Mouse (Mus musculus) forebrain, embryonic 16.5 days (tissue): ENCODE measurements around the gene Bdp1. TPM values are rescaled to one million over a fixed set of nuclear protein-coding genes. Genes with fewer than 3 reads are reported as not detected.
"Not testable (repeated sequence)": the region's sequence is repeated elsewhere in the genome, so short reads cannot be mapped to it uniquely, and the experiment has no call there.

Source experiments
- ATAC-seq: fragments of 200-750 bp; cut with Nextera tagmentation; 2 replicates; pipeline ENCODE4 v1.8.0; 2017; ENCODE audit warnings: mild to moderate bottlenecking, moderate library complexity
- H3K27ac ChIP-seq: fragments of 300-500 bp; sonication (generic); 2 replicates; pipeline ENCODE4 v1.5.1; 2014; ENCODE audit warnings: low read length, control low read depth
- H3K27me3 ChIP-seq: fragments of 300-500 bp; sonication (generic); replicated peaks from 2 replicates; pipeline ENCODE4 v1.6.1; 2014; ENCODE audit warnings: low read length; ENCODE audit not compliant: control insufficient read depth, insufficient read depth
- H3K36me3 ChIP-seq: fragments of 300-500 bp; sonication (generic); 2 replicates; pipeline ENCODE4 v1.6.1; 2014; ENCODE audit not compliant: control insufficient read depth, insufficient read depth
- H3K4me1 ChIP-seq: fragments of 300-500 bp; sonication (generic); replicated peaks from 2 replicates; pipeline ENCODE4 v1.6.1; 2014; ENCODE audit warnings: low read length; ENCODE audit not compliant: control insufficient read depth, insufficient read depth
- H3K4me2 ChIP-seq: fragments of 300-500 bp; sonication (generic); 2 replicates; pipeline ENCODE4 v1.6.1; 2014; ENCODE audit warnings: mild to moderate bottlenecking, low read length, control low read depth
- H3K4me3 ChIP-seq: fragments of 300-500 bp; sonication (generic); replicated peaks from 2 replicates; pipeline ENCODE4 v1.5.1; 2014; ENCODE audit warnings: mild to moderate bottlenecking, low read length, control low read depth
- H3K9ac ChIP-seq: fragments of 300-500 bp; sonication (generic); replicated peaks from 2 replicates; pipeline ENCODE4 v1.6.1; 2014; ENCODE audit warnings: low read depth, low read length, control low read depth
- H3K9me3 ChIP-seq: fragments of 300-500 bp; sonication (generic); 2 replicates; pipeline ENCODE4 v1.6.1; 2016; ENCODE audit warnings: low read length; ENCODE audit not compliant: control insufficient read depth
- WGBS: fragments of 180-500 bp; shearing (Covaris S2); extraction: QIAGEN DNeasy Blood & Tissue Kit; methylation state at CpG from one replicate; pipeline ENCODE4 v1.1.7; 2014; 5-methylcytosine and 5-hydroxymethylcytosine counted together
- polyA plus RNA-seq: library from polyadenylated mRNA; unstranded; fragments of >200 nt; fragmentation: Nextera tagmentation; extraction: Ambion mirVana; gene quantifications from 2 replicates; pipeline ENCODE4 v1.2.1, GENCODE M21; 2015

The Bdp1 gene
- polyA plus RNA-seq, 1 experiment from 2014 or later: 28.7 TPM

GRCm38 (mm10) chr13:100103052-100103658, 715 bp downstream of the Bdp1 start:
- Histone ChIP-seq H3K27me3 (no peaks in the 10 kb centered on the region; the same call in 1 of the 2 replicates), H3K36me3 (no peaks in the 10 kb centered on the region), H3K4me2 (peak overlapping the region; percentile 69), H3K9me3 (no peaks in the 10 kb centered on the region), H3K9ac (peak overlapping the region; percentile 69), H3K4me1 (peaks cover 22% of the 10 kb centered on the region), H3K4me3 (peak overlapping the region; percentile 52), H3K27ac (peak overlapping the region; percentile 77; the same call in 1 of the 2 replicates)
- 6% methylated on average over 15 of the region's 15 CpGs for WGBS
- peak; percentile 2; the same call in 1 of the 2 replicates for ATAC-seq

DNA sequence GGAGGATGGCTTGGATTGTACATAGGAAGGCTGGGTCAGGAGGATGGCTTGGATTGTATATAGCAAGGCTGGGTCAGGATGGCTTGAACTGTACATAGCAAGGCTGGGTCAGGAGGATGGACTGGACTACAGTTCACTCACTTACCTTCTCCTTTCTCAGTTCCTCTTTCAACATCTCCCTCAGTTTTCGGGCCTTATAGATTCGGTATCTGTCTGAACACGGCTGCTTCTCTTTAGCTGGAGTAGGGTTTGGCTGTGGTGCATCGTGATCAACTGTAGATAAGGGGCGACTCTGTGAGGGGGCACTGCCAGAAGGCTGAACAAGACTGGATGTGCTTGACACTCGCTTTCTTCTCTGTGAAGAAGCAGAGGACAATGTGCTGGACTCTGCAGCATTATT, 5.1 kb downstream of the Bdp1 start:
- Histone ChIP-seq H3K4me3 (no peak overlapping the region), H3K9ac (no peak overlapping the region), H3K27ac (no peak overlapping the region), H3K4me1 (peaks cover 13% of the 10 kb centered on the region), H3K36me3 (peaks cover 18% of the 10 kb centered on the region), H3K4me2 (no peak overlapping the region), H3K9me3 (no peaks in the 10 kb centered on the region), H3K27me3 (no peaks in the 10 kb centered on the region)
- no peak for ATAC-seq
- 98% methylated on average over 6 of the region's 6 CpGs for WGBS

- 91% methylated on average over 8 of the region's 8 CpGs for WGBS
- H3K9ac ChIP-seq: no peak overlapping the region
- H3K4me1 ChIP-seq: no peaks in the 10 kb centered on the region
- no peaks in the 10 kb centered on the region for H3K9me3 ChIP-seq
- H3K27me3 ChIP-seq: no peaks in the 10 kb centered on the region
- H3K27ac ChIP-seq: no peak overlapping the region
- peaks cover 26% of the 10 kb centered on the region for H3K36me3 ChIP-seq
- ATAC-seq: no peak
- H3K4me2 ChIP-seq: no peak overlapping the region
- no peak overlapping the region for H3K4me3 ChIP-seq
Observed at GRCm38 (mm10) chr13:100071473-100071872, 32.4 kb downstream of the Bdp1 start.

GRCm38 (mm10) chr13:100067821-100068220, 36.0 kb downstream of the Bdp1 start:
- Histone ChIP-seq H3K27ac (no peak overlapping the region), H3K4me1 (no peaks in the 10 kb centered on the region), H3K36me3 (peaks cover 16% of the 10 kb centered on the region), H3K27me3 (no peaks in the 10 kb centered on the region), H3K9me3 (no peaks in the 10 kb centered on the region), H3K4me2 (no peak overlapping the region), H3K4me3 (no peak overlapping the region), H3K9ac (no peak overlapping the region)
- 87% methylated on average over 6 of the region's 6 CpGs for WGBS
- no peak for ATAC-seq

- no peak overlapping the region for H3K9ac ChIP-seq
- H3K4me2 ChIP-seq: no peak overlapping the region
- H3K36me3 ChIP-seq: peaks cover 14% of the 10 kb centered on the region
- H3K4me1 ChIP-seq: no peaks in the 10 kb centered on the region
- H3K4me3 ChIP-seq: no peak overlapping the region
- H3K27ac ChIP-seq: no peak overlapping the region
- H3K27me3 ChIP-seq: no peaks in the 10 kb centered on the region
- no peaks in the 10 kb centered on the region for H3K9me3 ChIP-seq
- 97% methylated on average over 3 of the region's 3 CpGs for WGBS
- ATAC-seq: no peak
Observed at GRCm38 (mm10) chr13:100063936-100064335, 39.9 kb downstream of the Bdp1 start.

- H3K36me3 ChIP-seq: peaks cover 31% of the 10 kb centered on the region
- ATAC-seq, H3K4me3 ChIP-seq, H3K9me3 ChIP-seq, H3K27ac ChIP-seq, H3K27me3 ChIP-seq, H3K9ac ChIP-seq, H3K4me2 ChIP-seq, H3K4me1 ChIP-seq: not testable (repeated sequence)
- WGBS: 96% methylated on average over 8 of the region's 8 CpGs
Observed at GRCm38 (mm10) chr13:100057738-100058137, 46.1 kb downstream of the Bdp1 start.

- Histone ChIP-seq H3K27me3 (no peaks in the 10 kb centered on the region), H3K27ac (no peak overlapping the region), H3K36me3 (peaks cover 34% of the 10 kb centered on the region), H3K4me3 (no peak overlapping the region), H3K4me1 (no peaks in the 10 kb centered on the region), H3K9ac (no peak overlapping the region), H3K9me3 (no peaks in the 10 kb centered on the region), H3K4me2 (no peak overlapping the region)
- 94% methylated on average over 6 of the region's 6 CpGs for WGBS
- no peak for ATAC-seq
Observed at GRCm38 (mm10) chr13:100026013-100026412, 77.9 kb downstream of the Bdp1 start.

- no peak overlapping the region for H3K4me3 ChIP-seq
- H3K27ac ChIP-seq: no peak overlapping the region
- WGBS: 91% methylated on average over 9 of the region's 9 CpGs
- peaks cover 15% of the 10 kb centered on the region for H3K4me1 ChIP-seq
- H3K4me2 ChIP-seq: no peak overlapping the region
- no peak for ATAC-seq
- H3K27me3 ChIP-seq: no peaks in the 10 kb centered on the region
- no peak overlapping the region for H3K9ac ChIP-seq
- H3K36me3 ChIP-seq: no peaks in the 10 kb centered on the region
- no peaks in the 10 kb centered on the region for H3K9me3 ChIP-seq
Observed at GRCm38 (mm10) chr13:100016891-100017290, 87.0 kb downstream of the Bdp1 start.

DNA sequence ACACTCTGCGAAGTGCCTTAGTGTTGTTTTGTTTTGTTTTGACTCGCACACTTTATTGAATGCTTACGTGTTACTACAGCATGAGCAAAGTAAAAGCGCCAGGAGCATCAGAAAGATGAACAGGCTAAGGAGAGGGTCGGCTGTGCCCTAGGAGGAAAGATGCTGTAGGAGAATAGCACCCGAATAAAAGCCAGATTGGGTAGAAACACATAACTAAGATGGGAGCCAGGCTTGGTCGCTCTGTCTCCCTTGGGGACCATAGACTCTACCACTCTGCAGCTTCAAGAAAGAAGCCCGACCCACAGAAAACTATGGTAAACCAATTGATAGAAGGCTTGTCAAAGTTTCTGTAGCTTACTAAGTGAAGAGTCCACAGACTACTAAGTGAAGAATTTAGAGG, 87.9 kb downstream of the Bdp1 start:
- Histone ChIP-seq H3K27ac (peak overlapping the region; percentile 47; the same call in 1 of the 2 replicates), H3K36me3 (no peaks in the 10 kb centered on the region), H3K9ac (peak overlapping the region; percentile 85), H3K9me3 (no peaks in the 10 kb centered on the region), H3K4me3 (peak overlapping the region; percentile 91), H3K4me1 (peaks cover 15% of the 10 kb centered on the region), H3K27me3 (no peaks in the 10 kb centered on the region), H3K4me2 (peak overlapping the region; percentile 97)
- ATAC-seq: peak; percentile 46
- WGBS: 11% methylated on average over 8 of the region's 8 CpGs
